Mouse (Mus musculus): Measurements from ENCODE around the gene Xndc1. TPM values are rescaled to one million over a fixed set of nuclear protein-coding genes. Genes with fewer than 3 reads are reported as not detected.
"Not testable (repeated sequence)": the region's sequence is repeated elsewhere in the genome, so short reads cannot be mapped to it uniquely, and the experiment has no call there.

Gene Xndc1
- total RNA-seq (2021) = 1 to 10 TPM; 2.9 to 4.1 TPM
- long read RNA-seq, experiment 1, partial matches to known transcripts = 0 of 1 reads
- long read RNA-seq, experiment 1, other reads (novel, unspliced or antisense) = 1 of 1 reads
- long read RNA-seq, experiment 2, partial matches to known transcripts = 0 of 1 reads
- long read RNA-seq, experiment 2, other reads (novel, unspliced or antisense) = 1 of 1 reads

DNA sequence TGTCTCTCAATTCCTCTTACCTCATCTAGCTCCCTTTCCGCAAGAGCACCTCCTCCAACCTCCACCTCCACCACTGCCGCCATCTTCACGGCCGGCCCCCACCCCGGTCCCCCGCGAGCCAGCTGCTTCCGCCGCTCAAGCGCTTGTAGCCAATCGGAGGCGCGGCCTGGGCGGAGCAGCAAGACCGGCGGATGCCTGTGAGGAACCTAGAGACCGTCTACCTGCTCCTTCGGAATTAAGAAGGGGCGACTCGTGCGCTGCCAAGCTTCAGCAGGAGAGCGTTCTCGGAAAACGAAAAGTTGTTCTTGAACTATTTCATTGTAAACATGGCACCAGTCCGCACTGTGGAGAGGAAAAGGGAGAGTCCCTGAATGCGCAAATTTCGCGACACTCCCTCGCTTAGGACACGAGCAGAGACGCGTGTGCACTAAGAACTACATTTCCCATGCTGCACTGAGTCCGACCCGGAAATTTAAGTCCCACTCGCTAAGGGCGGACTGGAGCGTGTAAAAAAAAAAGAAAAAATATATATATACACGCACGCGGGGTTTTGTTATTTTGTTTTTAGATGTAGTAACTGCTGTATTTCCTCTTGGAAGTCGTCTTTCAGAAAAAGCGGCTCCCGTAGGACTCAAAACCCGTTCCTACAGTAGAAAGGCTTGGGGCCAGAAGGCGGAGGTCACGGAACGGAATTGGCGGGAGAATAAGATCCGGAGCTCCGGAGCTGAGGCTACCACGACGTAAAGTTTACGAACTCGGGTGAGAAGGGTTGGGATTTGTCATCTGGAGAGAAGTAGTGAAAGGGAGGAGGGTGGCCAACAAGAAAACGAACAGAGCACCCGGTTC, at the start of gene Xndc1, which contains the start of the genes Rnf121 and Xntrpc:
TSS of gene Xndc1 (plus strand) at position 466 of the 846 bp plus-strand sequence.
TSS of gene Rnf121 (minus strand) at position 424 of the 846 bp plus-strand sequence.
TSS of gene Xntrpc (plus strand) at position 668 of the 846 bp plus-strand sequence.
- DNase-seq (ENCODE audit: low spot score) = peak; percentile 93

GRCm38 (mm10) chr7:102016936-102017335, 48.4 kb upstream of the Xndc1 start:
- DNase-seq (ENCODE audit: low spot score) = no peak

DNA sequence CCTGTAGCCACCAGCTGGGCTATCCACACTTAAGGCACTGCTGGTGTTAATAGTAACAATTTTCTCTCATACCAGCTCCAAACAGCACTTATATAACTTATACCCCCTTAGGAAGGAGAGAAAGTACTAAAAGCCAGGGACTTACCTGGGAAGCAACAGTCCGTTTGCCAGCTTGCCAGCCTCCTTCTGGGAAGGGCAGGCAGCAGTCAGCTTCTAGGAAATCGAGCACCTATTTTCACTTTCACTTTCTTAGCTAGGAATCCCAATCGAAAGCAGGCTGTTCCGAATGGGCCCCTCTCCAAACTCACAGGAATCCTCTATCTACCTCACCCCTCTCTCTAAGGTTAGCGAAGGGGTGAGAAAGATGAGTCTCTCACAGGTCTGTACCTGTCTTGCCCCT, 47.9 kb upstream of the Xndc1 start:
- DNase-seq (ENCODE audit: low spot score) = no peak

DNA sequence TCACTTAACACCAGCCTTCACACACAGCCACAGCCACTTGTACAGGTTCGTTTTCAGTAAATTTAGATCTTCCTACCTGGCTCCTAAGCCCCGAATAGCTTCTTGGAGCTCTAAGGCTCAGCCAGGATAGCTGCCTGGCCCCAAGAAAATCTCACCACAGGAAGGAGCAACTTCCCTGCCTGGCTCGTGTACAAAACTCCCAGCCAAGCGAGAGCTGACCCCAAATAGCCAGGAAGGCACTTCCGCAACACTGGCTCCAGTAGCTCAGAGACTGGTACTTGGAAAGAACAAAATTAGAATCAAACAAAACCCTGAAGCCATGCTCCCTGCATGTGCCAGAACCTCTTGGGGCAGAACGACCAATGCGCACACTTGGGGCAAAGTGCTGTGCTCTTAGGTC, 47.3 kb upstream of the Xndc1 start:
- no peak for DNase-seq (ENCODE audit: low spot score)

DNA sequence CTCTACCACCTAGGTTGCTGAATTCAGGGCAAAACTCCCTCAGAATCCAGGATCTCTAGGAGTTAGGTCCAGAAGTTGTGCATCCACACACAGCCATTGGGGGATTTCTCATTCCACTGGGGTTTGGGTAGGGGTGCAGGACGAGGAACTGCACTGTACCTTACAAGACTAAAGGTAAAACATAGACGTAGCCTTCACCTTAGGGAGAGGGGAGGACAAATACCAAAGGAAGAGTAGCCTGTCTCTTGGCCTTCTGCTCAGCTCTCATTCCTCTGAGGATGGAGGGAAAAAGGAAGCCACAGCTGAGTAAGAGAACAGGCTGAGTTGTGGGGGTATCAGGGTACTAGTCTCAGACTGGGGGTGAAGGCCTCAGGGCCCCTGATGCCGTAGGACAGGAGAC, 46.7 kb upstream of the Xndc1 start, which contains the start of gene Il18bp:
TSS of gene Il18bp (minus strand) at position 101 of the 400 bp plus-strand sequence.
- DNase-seq (ENCODE audit: low spot score) = no peak

DNA sequence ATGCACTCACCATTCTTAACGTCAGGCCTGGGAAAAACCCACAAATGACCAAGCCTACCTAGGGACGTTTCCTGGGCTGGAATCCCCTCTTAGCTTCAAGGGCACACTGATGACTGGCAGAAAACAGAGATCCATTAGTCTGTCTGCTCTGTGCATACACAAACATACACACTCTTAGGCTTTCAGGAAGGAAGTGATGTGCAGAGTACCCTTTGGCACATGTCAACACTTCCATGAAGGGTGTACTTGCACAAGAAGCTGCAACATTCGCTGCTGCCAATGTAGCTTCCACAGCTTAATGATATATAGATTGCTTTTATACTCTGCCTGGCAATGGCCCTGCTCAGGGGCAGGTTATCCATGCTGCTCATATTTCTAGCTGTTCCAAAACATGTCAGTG, 45.9 kb upstream of the Xndc1 start:
- no peak for DNase-seq (ENCODE audit: low spot score)

GRCm38 (mm10) chr7:102020934-102021333, 44.4 kb upstream of the Xndc1 start:
- DNase-seq (ENCODE audit: low spot score) = not testable (repeated sequence)

DNA sequence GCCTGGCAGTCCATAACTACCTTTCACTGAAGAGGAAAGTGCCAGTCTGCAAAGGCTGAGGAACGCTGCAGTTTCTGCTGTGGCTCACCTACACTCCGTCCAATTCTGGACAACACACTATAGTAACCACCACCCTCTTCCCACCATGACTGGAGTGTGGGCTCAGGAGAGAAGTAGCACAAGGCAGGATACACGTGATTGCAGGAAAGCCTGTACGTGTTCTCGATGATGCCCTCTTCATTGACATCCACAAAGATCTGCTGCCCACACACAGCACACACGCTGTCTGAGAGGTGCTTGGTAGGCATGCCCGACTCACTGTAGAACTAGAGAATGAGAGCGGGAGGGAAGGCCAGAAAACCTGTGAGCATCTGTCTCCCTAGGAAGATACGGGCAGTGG, 41.5 kb upstream of the Xndc1 start:
- DNase-seq (ENCODE audit: low spot score) = no peak

DNA sequence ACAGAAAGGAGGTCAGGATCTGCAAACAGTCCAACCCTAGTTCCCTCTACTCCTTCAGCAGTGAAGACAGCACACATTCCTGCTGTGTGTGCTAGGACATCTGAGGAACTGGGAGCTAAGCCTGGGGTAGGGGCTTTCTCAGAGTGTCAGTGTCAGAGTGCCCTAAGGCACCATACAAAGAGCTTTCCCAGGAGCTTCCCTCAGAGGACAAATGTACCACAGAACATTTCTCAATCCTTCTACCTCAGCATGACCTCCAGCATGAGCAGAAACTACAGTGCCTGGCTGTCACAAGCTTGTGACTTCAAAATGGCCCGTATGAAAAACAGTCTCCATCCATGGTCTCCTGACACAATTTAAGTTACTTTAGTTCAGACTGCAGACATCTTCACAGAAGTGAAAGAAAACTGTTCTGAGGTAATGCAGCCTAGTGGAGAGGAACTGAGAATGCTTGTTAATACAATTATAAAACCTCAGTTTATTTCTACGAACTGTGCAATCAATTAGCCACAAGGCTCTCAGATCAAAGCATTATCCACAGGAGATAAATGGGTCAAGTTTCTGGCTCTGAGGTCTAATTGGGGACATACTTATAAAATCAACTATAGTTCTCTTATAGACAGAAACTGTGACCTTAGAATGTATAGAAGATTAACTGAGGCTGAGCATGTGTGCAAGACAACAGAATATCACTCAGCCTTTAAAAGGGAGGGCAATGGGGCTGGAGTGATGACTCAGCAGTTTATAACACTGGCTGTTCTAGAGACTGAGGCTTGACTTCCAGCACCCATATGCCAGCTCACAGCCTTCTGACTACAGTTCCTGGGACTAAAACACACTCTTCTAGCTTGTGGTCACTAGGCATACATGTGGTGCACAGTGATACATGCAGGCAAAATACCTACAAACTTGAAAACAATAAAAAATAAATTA, 39.9 kb upstream of the Xndc1 start:
- no peak for DNase-seq (ENCODE audit: low spot score)

DNA sequence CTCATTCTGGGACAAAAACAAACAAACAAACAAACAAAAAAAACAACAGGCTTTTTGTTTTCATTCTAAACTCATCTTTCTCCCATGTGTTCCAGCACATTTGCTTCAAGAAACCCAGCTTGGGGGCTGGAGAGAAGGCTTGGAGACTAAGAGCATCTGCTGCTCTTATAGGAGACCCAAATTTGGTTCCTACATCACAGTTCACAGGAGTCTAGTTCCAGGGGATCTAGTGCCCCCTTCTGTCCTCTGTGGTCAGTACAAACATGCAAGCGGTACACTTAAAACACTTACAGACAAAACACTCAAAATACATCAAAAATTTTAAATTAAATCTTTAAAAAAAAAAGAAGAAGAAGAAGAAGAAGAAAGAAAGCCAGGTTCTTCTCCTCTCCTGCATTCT, 30.4 kb upstream of the Xndc1 start:
- DNase-seq (ENCODE audit: low spot score) = no peak

GRCm38 (mm10) chr7:102035534-102035933, 29.8 kb upstream of the Xndc1 start:
- no peak for DNase-seq (ENCODE audit: low spot score)

DNA sequence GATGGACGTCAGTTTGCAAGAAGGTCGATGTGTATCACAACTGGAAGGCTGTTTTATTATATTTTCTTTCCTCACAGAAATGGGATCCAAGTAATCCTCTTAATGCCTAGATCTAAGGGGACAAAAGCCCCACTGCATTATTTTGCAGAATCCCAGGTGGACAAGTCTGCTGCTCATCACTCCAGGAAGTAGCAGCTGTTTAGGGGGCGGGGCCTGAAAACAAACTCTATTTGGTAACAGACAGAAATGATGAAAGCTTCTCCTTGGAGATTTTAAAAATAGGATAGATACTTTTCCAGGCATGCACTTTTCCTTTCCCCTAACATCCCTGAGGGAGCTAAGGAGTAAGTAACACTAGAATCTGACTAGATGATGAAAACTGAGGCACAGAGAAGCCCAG, 28.0 kb upstream of the Xndc1 start:
- DNase-seq (ENCODE audit: low spot score) = no peak

GRCm38 (mm10) chr7:102042314-102042713, 23.0 kb upstream of the Xndc1 start:
- no peak for DNase-seq (ENCODE audit: low spot score)

DNA sequence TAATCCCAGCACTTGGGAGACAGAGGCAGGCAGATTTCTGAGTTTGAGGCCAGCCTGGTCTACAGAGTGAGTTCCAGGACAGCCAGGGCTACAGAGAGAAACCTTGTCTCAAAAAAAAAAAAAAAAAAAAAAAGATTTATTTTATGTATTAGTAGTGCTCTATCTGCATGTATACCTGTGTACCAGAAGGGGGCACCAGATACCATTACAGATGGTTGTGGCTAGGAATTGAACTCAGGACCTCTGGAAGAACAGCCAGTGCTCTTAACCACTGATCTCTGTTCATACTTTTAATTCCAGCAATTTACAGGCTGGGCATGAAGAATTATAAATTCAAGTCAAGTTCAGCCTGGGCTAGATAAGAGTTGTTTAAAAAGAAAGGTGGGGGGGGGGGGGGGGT, 16.8 kb upstream of the Xndc1 start:
- not testable (repeated sequence) for DNase-seq (ENCODE audit: low spot score)

DNA sequence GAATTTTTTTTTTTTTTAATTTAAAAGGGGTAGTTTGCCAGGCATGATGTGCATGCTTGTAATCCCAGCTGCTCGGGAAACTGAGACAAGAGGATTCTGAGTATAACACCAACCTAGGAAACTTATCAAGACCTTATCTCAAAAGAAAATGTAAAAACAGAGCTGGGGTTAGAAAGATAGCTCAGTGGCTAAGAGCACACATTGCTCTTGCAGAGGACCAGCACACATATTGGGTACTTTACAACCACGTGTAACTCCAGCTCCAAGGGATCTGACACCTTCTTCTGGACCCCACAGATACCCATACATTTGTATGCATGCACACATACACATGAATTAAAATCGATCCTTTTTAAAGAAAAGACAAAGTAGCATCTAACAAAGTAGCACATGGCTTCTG, 4.0 kb upstream of the Xndc1 start:
- no peak for DNase-seq (ENCODE audit: low spot score)

DNA sequence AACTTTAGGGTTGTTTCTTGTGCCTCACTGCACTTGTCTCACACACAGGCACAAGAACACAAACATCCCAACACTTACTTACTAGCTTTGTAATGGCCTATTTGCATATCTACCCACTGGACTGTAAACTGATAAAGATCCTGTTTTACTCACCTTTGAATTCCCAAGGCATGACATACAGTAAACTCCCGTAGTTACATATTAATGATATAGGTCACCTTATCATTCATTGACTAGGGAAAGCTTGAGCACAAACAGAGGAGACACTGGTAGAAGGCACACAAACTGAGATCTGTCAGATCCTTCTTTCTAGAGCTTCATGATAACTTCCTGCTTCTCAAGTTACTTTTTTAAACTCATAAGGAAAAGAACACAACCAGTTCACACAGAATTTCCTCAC, 3.1 kb upstream of the Xndc1 start:
- DNase-seq (ENCODE audit: low spot score) = no peak

GRCm38 (mm10) chr7:102063891-102064290, 1.4 kb upstream of the Xndc1 start:
- no peak for DNase-seq (ENCODE audit: low spot score)

DNA sequence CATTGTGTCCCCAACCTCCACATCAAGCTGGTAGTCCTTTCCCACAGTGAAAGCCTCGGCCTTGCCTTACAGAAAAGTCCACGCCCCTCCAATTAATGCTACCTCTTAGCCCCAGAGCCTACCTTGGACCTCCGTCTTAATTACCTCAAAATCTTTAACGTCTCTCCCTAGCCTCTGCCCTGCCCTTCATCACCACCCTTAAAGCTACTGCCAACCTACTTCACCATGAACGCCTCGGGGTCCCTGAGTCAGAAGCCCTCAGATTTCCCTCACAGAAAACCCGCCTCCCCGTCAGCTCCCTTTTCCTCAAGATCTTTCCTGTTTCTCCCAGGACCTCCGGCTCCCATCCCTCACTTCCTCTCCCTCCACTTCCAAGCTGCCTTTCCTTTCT, 661 bp upstream of the Xndc1 start:
- DNase-seq (ENCODE audit: low spot score) = no peak

DNA sequence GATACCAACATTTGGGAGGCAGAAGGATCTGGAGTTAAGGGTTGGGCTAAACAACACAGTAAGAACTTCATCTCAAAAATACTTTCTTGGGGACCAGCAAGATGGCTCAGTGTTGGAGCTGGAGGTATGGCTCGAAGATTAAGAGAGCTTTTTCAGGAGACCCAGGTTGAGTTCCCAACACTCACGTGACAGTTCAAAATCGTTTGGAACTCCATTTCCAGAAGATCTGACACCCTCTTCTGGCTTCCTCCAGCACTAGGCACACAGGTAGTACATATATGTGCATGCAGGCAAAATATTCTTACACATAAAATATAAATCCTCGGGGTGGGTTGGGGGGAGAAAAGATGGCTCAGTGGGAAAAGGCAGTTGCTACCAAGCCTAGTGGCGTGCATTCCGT, 1.1 kb downstream of the Xndc1 start:
- DNase-seq (ENCODE audit: low spot score) = no peak

DNA sequence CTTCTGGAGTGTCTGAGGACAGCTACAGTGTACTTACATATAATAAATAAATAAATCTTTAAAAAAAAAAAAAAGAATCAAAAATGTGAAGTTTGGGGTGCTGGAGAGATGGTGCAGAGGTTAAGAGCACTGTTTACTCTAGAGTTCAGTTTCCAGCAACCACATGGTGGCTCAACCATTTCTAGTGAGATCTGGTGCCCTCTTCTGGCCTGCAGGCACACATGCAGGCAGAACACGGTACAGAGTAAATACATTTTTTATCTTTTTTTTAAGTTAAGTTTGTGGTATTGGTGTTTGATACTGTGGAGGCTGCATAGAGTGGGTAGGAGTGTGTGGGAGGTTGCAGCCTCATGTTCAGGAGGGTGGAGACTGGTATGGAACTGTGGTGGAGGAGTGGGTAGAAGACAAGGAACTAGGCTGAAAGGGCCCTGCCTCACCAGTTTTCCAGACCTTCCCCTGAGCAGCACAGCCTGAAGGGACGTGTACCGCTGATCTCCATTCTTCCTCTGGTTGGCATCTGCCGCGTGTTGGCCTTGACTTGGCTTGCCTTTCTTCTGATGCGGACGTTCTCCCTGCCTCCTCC, 11.5 kb downstream of the Xndc1 start:
- DNase-seq (ENCODE audit: low spot score) = no peak

GRCm38 (mm10) chr7:102078517-102078916, 13.2 kb downstream of the Xndc1 start:
- DNase-seq (ENCODE audit: low spot score) = no peak

Measured in gastrocnemius, adult 18-20 months (tissue).